Mouse (Mus musculus) induced T-regulatory cell, adult 2 months (primary cell): ENCODE data around the gene Tigd4.
A peak's percentile ranks its signal among the peaks of the same experiment; 100 is the strongest.
"Not testable (repeated sequence)": the region's sequence is repeated elsewhere in the genome, so short reads cannot be mapped to it uniquely, and the experiment has no call there.

ENCODE experiments used
- DNase-seq: peaks from one replicate; pipeline ENCODE4 v3.0.0-alpha.2; 2012; ENCODE audit warnings: low read depth

Tigd4 gene

GRCm38 (mm10) chr3:84593274-84593673, at the start of gene Tigd4:
Tigd4 (plus strand) TSS chr3:84593574.
- no peak for DNase-seq

- DNase-seq = peak; percentile 52
Measured at GRCm38 (mm10) chr3:84547177-84547576, 46.2 kb upstream of the Tigd4 start.

- DNase-seq = no peak
Measured at GRCm38 (mm10) chr3:84555780-84556179, 37.6 kb upstream of the Tigd4 start.

GRCm38 (mm10) chr3:84558301-84558700, 35.1 kb upstream of the Tigd4 start:
- no peak for DNase-seq

GRCm38 (mm10) chr3:84562911-84563310, 30.5 kb upstream of the Tigd4 start:
- not testable (repeated sequence) for DNase-seq

GRCm38 (mm10) chr3:84563415-84563814, 30.0 kb upstream of the Tigd4 start:
- no peak for DNase-seq

- DNase-seq = no peak
Measured at GRCm38 (mm10) chr3:84568540-84568939, 24.8 kb upstream of the Tigd4 start.

- peak; percentile 30 for DNase-seq
Measured at GRCm38 (mm10) chr3:84569587-84569986, 23.8 kb upstream of the Tigd4 start.

GRCm38 (mm10) chr3:84570501-84570900, 22.9 kb upstream of the Tigd4 start:
- DNase-seq = peak; percentile 42

- no peak for DNase-seq
Measured at GRCm38 (mm10) chr3:84580716-84581115, 12.7 kb upstream of the Tigd4 start.

- peak; percentile 53 for DNase-seq
Measured at GRCm38 (mm10) chr3:84581696-84582022, 11.7 kb upstream of the Tigd4 start.

- peak; percentile 96 for DNase-seq
Measured at GRCm38 (mm10) chr3:84582023-84582912, 11.1 kb upstream of the Tigd4 start, which contains the start of gene Arfip1. Arfip1 (minus strand) TSS chr3:84582625.

- DNase-seq = no peak
Measured at GRCm38 (mm10) chr3:84582913-84583276, 10.5 kb upstream of the Tigd4 start.

GRCm38 (mm10) chr3:84586736-84587135, 6.6 kb upstream of the Tigd4 start:
- no peak for DNase-seq

GRCm38 (mm10) chr3:84594894-84595676, 1.7 kb downstream of the Tigd4 start:
- DNase-seq = peak; percentile 46

GRCm38 (mm10) chr3:84595677-84596234, 2.4 kb downstream of the Tigd4 start:
- no peak for DNase-seq

- no peak for DNase-seq
Measured at GRCm38 (mm10) chr3:84597996-84598734, 4.8 kb downstream of the Tigd4 start.

GRCm38 (mm10) chr3:84598756-84599155, 5.4 kb downstream of the Tigd4 start:
- DNase-seq = no peak

GRCm38 (mm10) chr3:84601870-84602495, 8.6 kb downstream of the Tigd4 start:
- DNase-seq = no peak

GRCm38 (mm10) chr3:84602759-84603158, 9.4 kb downstream of the Tigd4 start:
- DNase-seq = no peak

GRCm38 (mm10) chr3:84603212-84603611, 9.8 kb downstream of the Tigd4 start:
- DNase-seq = no peak
